Mouse (Mus musculus) megakaryocyte, embryonic 14.5 days (primary cell): ENCODE data around the gene Slc22a15.

Experiments used
- FLI1 ChIP-seq: IDR thresholded peaks from 2 replicates; pipeline ENCODE4 v1.6.1; 2012; ENCODE audit warnings: low read length, inconsistent platforms, mixed read lengths
- GATA1 ChIP-seq: IDR thresholded peaks from 3 replicates; pipeline ENCODE4 v1.6.1; 2012; ENCODE audit warnings: mixed read lengths, low read length, inconsistent platforms, borderline replicate concordance

GRCm38 (mm10) chr3:101902344-101902743 lies 21.9 kb downstream of the Slc22a15 start:
- no peak for TF ChIP-seq GATA1
- no peak for TF ChIP-seq FLI1
